In the genomic region with DNA sequence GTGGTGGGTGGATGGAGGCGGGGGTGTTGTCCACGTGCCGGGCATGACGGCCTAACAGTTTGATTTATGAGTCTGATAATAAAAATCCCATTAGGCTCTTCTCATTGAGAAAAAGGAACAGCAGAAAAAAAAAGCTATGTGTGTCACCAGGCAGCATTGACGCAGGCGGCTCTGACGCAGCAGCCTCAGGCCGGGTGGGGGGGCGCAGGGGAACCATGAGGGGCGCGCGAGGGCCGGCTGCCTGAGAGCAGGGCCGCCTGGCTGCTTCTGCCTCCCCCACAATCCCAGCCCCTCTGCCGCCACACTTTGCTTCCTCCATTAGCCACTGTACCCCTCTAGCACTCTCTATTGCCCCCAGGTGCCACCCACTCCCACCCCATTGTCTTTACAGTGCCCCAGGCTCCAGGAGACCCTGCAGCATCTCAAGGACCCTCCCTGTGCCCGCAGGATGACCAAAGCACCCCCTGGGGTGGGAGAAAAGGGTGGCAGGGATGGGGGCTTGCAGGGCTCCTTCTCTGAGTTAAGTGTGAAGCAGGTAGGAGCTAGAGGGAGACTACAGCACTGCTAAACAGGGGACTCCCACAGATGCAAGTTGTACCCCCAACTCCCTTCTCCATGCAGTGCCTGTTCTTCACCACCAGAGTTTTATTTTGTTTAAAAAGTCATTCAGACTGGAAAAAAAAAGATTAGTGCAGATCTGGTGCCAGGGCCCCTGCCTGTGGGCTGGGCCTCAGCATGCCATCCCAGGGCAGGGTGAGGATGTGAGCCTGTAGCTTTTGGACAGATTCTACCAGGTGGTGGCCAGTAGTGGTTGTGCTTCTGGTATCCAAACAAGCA, we compare ENCODE assay signal across 9 mouse cellular contexts. TPM values are rescaled to one million over a fixed set of nuclear protein-coding genes. Genes with fewer than 3 reads are reported as not detected.
A peak's percentile ranks its signal among the peaks of the same experiment; 100 is the strongest.
DNase-seq lines count a peak whose midpoint lies in the region; ATAC-seq and TF ChIP-seq lines count a peak whose summit lies in the region.
"Had no signal": no experiment of that assay in that cellular context is flagged by ENCODE, and none has a peak within 500 bp of the region (broad histone marks: within the 10 kb centered on the region; RNA-seq: fewer than 3 reads in every experiment).

No protein-coding gene starts in this region.

- H3K9me3 ChIP-seq in forebrain, postnatal 0 days (ENCODE audit: low read length): no peaks in the 10 kb centered on the region
- H3K9me3 ChIP-seq: megakaryocyte, embryonic 14.5 days had no signal

- peaks cover 18% of the 10 kb centered on the region for H3K4me1 ChIP-seq in forebrain, postnatal 0 days (ENCODE audit: insufficient read depth)

- DNase-seq in NIH3T3 (ENCODE audit: low read depth): peak; percentile 98
- DNase-seq in cerebellum, adult 9-10 months: peak; percentile 76
- DNase-seq in forebrain, postnatal 0 days: peak; percentile 93
- peak; percentile 59 to 66 for DNase-seq in heart, postnatal 36 days
- DNase-seq in kidney, postnatal 4 days: peak; percentile 92 to 94
- DNase-seq in lung, postnatal 36 days: peak; percentile 37
- DNase-seq in right cerebral cortex, postnatal 10 days (ENCODE audit: low spot score in 2 of 2): peak; percentile 92 to 93
- DNase-seq in T-cell, adult 2 months (ENCODE audit: low spot score): no peak

- H3K9ac ChIP-seq in forebrain, postnatal 0 days: peak overlapping the region; percentile 28; the same call in 1 of the 2 replicates

- intact Hi-C loops in heart, postnatal 36 days (cut with DNase I): loop anchor here (1.0 kb wide), 1 partner anchor 16 kb away; no protein-coding TSS in a partner anchor

- no peaks in the 10 kb centered on the region for H3K36me3 ChIP-seq in forebrain, postnatal 0 days (ENCODE audit: insufficient read depth)

- peak; percentile 94 for ATAC-seq in forebrain, postnatal 0 days

- 1% methylated on average over 16 of the region's 16 CpGs for WGBS in forebrain, postnatal 0 days

- peak overlapping the region; percentile 52 for H3K4me2 ChIP-seq in forebrain, postnatal 0 days (ENCODE audit: low read depth)

- H3K4me3 ChIP-seq in forebrain, postnatal 0 days (ENCODE audit: low read depth, low read length): peak overlapping the region; percentile 30
- H3K4me3 ChIP-seq: megakaryocyte, embryonic 14.5 days had no signal

- H3K27me3 ChIP-seq in forebrain, postnatal 0 days (ENCODE audit: insufficient read depth, low read length): no peaks in the 10 kb centered on the region

- peak; percentile 47; the same call in 1 of the 2 replicates for TF ChIP-seq CTCF in forebrain, postnatal 0 days (IDR thresholded peaks at IDR 0.05; ENCODE audit: low read depth)

- peak overlapping the region; percentile 62; the same call in 1 of the 2 replicates for H3K27ac ChIP-seq in forebrain, postnatal 0 days (ENCODE audit: low read depth, low read length)

RNA-seq across cellular contexts. Expression of gene Pde10a, which starts 16.6 kb away (rescaled TPM):
- 55.4 and 71.2 TPM in 2 replicates for total RNA-seq in forebrain, postnatal 0 days (2014; rRNA removed)
- polyA plus RNA-seq in forebrain, postnatal 0 days (2015; fragmentation: Nextera tagmentation; extraction: Ambion mirVana): 11.6 and 14.7 TPM in 2 replicates
- 1 to 10 TPM; 2.7 to 3.5 TPM for total RNA-seq in heart, postnatal 36 days (2021)

RNA-seq across cellular contexts. Expression of gene Gm17087, which starts 58.2 kb away (rescaled TPM):
- total RNA-seq in forebrain, postnatal 0 days (2014; rRNA removed): not detected in 2 replicates
- not detected in 2 replicates for polyA plus RNA-seq in forebrain, postnatal 0 days (2015; fragmentation: Nextera tagmentation; extraction: Ambion mirVana)
- not detected for total RNA-seq in heart, postnatal 36 days (2021)

Comparison
In these comparisons a context has a peak if more than half of its experiments do, and no peak if none do; other contexts are left out.
1. RNA of gene Pde10a, which starts 16.6 kb away (total RNA-seq): 55.4 to 71.2 TPM in forebrain, postnatal 0 days; 2.7 to 3.5 TPM in heart, postnatal 36 days; every median in the first group is over 10 times any median in the second.